Mouse (Mus musculus) spleen, postnatal 10 days (tissue): ENCODE measurements around the gene Drd5.

ENCODE experiments used
- DNase-seq, 2 experiments: peaks; one replicate each; pipeline ENCODE4 v3.0.0; 2021 to 2022; ENCODE audit warnings: low spot score in 2 of 2

The Drd5 gene

GRCm38 (mm10) chr5:38318966-38319786 lies at the start of gene Drd5:
TSS of gene Drd5 (plus strand) at chr5:38319367.
- DNase-seq: no peak

DNA sequence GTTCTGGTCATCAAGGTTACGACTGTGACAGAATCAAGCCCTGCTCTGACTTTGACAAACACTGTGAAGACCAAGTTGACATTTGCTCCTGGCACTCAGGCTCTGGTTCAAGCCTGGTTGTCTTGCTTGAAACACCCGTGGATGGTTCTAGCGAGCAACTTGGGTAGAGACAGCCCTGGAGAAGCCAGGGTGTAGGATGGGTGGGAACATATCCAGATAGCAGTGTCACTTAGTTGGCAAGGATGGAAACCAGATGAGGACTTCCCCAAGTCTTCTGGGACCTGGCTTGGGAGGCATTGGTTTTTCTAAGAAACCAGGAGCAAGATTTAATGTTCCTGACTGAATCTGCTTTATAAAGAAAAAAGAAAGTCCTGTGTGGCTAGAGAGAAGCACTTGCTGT lies 48.2 kb upstream of the Drd5 start:
- no peak for DNase-seq

- no peak for DNase-seq
Observed at GRCm38 (mm10) chr5:38273831-38274230, 45.3 kb upstream of the Drd5 start.

DNA sequence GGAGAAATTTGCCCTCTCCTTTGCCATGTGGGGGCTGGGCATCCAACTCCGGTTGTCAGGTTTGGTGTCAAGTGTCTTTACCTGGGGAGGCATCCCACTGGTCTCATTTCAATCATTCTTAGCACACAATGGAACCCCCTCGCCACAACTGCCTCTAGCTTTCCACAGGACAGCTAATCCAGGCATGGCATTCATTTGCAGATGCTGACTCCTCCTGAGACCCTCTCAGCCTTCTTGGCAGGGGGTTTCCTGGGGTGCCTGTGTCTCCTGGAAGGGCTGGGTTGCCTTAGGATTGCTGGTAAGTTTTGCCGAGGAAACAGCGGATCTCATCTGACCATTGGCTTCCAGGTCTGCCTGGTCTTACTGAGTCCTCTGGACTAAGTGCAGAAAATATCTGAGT lies 43.4 kb upstream of the Drd5 start, which contains the start of gene Otop1:
Otop1 (plus strand) TSS at position 202 of the 400 bp plus-strand sequence.
- DNase-seq: no peak

DNA sequence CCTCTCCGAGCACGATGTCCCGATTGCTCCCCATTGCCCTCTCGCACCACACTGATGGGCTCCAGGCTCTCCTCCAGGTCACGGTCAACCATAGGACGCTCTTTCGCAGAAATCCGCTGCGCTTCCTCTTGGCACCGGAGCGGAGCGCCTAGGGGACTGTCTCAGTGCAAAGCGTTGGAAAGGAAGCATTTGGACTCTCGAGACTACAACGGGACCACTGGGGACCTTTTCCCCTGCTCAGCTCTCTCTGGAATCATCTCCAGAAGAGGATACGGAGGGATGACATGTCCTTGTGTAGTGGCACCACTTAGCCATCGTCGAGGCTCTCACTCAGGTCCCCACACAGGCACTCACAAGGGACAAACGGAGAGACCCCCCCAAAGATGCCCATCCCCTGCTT lies 42.7 kb upstream of the Drd5 start:
- no peak for DNase-seq

GRCm38 (mm10) chr5:38277098-38277866 lies 41.9 kb upstream of the Drd5 start:
- no peak for DNase-seq

GRCm38 (mm10) chr5:38277936-38278600 lies 41.1 kb upstream of the Drd5 start:
- DNase-seq: no peak

GRCm38 (mm10) chr5:38280075-38280474 lies 39.1 kb upstream of the Drd5 start:
- DNase-seq: no peak

DNA sequence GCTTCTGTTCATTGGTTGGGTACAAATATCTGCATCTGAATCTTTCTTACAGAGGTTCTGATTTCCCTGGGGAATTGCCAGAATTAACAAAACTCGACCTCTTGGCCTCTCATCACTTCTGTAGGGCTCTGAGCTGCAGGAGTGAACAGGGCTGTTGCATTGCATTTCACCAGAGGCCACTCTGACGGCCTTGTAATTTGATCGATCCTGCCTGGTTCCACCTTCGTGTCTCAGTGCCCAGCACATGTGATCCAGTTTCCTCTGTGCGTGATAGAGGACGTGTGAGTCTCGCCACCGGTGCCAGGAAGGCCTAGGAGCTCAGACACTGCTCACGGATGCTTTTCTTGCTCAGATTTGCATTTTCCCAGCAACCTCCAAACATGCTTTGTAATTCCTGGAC lies 33.4 kb upstream of the Drd5 start:
- no peak for DNase-seq

DNA sequence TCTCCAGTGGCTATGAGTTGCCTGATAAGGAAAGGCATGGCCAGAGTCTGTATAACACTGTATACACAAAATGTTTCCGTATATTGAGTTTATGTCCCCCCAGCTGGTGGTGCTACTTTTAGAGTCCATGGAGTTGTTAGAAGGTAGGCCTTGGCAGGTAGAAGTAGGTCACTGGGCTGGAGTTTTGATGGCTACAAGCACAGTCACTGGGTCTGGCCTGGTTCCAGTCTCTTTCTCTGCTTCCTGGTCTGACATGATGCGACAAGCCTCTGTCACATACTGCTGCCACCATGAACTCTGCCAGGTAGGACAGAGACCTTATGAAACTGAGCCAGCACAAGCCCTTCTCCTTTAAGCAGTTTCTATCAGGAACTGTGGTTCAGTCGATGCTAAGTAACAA lies 30.7 kb upstream of the Drd5 start:
- no peak for DNase-seq

DNA sequence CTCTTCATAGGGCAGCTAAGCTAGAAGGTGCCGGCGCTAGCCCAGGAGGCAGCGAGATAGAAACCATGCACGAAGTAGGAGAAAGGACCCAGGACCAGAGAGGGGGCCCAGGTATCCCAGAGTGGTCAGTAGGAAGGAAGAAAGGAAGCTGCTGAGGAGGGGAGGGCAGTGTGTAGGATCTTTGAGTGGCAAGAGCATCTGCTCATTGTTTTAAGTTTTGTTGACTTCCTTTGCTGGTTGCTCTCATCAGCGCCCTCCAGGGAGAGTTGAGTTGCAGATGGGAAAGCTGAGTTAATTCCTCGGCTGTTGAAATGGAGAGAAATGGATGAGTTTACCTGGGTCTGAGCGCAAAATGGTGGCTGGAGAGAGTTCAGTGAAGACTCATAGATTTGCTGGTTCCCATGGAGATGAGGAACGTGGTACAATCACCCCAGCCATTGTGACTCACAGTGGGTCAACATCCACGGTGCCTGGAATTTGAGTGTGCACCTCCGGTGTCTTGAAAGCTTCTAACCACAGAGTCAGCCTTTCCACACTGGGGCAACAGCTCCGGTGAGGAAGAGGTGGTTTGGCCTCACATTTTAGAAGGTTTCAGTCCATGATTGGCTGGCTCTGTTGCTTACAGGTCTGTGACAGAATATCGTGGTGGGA lies 17.3 kb upstream of the Drd5 start:
- no peak for DNase-seq

DNA sequence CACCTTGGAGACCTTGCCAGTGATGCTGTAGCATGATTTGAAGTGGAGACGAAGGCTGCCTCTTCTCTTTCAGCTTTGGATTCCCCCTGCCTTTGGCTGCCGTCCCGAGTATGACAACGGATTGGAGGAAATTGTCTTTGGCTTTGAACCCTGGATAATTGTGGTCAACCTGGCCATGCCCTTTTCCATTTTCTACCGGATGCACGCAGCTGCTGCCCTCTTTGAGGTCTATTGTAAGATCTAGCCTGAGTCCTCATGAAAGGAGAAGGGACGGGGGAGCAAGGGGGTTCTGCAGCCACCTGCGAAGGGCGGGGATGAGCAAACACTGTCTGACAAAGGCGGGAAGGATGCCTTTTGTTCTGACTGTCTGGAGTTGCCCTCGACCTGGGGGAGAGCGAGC lies 16.5 kb upstream of the Drd5 start:
- no peak for DNase-seq

DNA sequence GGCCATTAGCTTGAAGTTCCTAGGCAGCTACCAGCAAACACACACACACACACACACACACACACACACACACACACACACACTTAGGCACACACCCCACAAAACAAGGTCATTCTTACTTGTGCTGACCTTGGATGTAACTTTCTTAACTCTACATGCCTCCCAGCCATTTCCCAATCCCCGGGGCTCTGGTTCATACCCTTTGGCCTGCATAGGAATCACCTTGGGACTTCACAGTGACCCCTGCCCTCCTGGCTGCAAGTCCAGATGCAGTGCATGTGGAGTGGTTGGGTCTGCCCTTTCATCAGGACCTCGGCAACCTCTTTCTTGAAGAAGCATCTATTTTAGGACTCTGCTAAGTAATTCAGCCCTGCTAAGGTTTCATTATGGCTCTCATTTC lies 13.9 kb upstream of the Drd5 start:
- DNase-seq: no peak

DNA sequence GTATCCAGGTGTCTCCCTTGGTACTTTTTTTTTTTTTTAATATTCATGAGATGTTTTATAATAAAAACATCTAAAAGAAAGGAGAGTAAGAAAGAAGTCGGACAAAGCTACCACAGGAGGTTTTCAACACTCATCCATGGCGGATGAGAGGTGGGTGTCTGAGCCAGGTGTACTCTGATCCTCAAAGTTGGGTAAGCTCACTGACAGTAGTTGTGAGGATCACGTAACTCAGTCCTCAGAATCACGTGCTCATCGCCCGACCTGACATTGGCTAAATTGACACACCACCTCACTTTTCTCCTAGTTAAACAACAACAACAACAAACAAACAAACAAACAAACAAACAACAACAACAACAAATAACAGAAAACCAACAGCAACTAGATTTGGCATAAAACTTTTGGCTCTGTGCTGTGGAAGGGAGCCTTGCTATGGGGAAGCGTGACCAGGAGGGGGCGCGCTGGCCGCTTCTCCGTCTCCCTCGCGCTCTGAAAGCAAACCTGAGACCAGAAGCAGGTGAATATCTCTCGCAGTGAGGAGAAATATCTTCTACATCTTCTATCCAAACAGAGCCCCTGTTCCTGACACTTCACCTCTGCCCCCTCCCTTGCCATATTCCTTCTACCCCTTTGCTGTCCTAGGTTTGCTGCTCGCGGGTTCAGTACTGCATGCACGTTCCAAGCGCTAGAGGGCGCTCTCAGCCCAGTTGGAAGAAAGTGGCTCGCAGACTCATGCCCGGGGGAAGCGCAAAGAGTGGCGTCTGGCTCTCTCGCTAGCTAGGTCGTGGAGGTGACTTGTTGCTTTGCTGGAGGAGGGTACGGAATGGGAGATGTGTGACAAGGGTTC lies 11.7 kb upstream of the Drd5 start:
- DNase-seq: peak; percentile 76 to 88

GRCm38 (mm10) chr5:38308873-38309272 lies 10.3 kb upstream of the Drd5 start:
- peak; percentile 21 to 70 for DNase-seq

GRCm38 (mm10) chr5:38309795-38310194 lies 9.4 kb upstream of the Drd5 start:
- DNase-seq: no peak

GRCm38 (mm10) chr5:38333381-38333780 lies 14.2 kb downstream of the Drd5 start:
- no peak for DNase-seq

- DNase-seq: no peak
Observed at GRCm38 (mm10) chr5:38334582-38334981, 15.4 kb downstream of the Drd5 start.

DNA sequence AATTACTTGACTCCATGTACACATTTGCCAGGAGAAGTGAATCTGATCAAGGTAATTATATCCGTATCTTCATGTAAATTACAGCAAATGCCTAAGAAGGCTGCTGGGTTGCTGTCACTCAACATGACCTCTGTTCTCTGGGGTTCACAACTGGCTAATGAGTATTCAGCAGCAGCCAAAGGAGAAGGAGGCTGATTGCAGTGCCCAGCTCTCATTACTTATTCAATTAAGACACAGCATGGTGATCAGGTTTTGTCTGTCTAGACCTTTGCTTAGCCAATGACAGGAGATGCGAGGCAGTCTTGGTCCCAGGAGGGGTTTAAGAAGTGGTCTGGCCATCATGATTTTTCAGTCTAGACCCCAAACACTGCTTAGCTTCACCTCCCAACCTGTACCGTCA lies 23.9 kb downstream of the Drd5 start:
- no peak for DNase-seq

- peak in 1 of 2 experiments; percentile 33 for DNase-seq
Observed at GRCm38 (mm10) chr5:38346646-38347432, 27.7 kb downstream of the Drd5 start.
